Mouse (Mus musculus) thymus, postnatal 36 days (tissue): ENCODE data around the gene Robo1.

ENCODE experiments used
- DNase-seq, 2 experiments: peaks; one replicate each; pipeline ENCODE4 v3.0.0; 2022; ENCODE audit warnings: mixed read lengths in 2 of 2

Gene Robo1

DNA sequence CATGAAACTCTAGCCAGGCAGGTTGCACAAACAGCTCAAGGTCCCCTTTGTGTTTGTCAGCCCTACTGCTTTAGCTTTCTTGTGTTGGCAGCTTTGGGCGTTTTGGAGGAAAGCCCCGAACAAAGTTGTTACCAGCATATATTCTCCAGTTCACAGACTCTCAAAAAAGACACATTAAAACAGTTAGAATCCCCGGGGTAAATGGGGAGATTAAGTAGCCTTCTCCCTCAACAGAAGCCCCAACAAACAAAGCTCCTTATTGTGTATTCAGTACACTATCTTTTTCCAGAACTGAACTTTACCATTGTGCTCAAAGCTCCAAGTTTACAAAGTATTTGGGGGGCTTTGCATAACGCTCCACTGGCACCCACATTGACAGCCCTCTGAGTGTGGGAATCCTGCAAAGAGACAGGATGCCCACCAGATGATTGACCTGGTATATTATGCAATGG lies 302.6 kb downstream of the Robo1 start:
- no peak for DNase-seq

GRCm38 (mm10) chr16:72614898-72615297 lies 306.8 kb downstream of the Robo1 start:
- no peak for DNase-seq

GRCm38 (mm10) chr16:72615360-72615759 lies 307.3 kb downstream of the Robo1 start:
- no peak for DNase-seq

DNA sequence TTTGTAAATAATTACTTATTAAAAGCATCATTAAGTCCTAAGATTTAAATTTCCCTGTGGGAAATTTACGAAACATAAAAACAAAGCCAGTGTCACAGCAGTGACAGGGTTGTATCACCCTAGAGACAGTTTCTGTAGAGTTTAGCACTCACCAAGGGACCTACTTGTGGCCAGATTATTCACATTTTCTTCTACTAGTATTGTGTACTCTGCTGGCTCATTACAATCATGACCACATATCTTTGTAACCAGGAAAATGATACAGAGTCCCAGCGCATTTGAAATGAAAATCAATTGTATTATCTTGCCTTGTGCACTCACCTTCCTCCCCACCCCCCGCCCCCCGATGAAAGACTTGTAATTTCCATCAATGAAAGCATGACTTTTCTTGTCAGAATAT lies 314.3 kb downstream of the Robo1 start:
- no peak for DNase-seq

- no peak for DNase-seq
These were observed 314.8 kb downstream of the Robo1 start for GRCm38 (mm10) chr16:72622868-72623267.

GRCm38 (mm10) chr16:72633846-72634245 lies 325.7 kb downstream of the Robo1 start:
- no peak for DNase-seq

DNA sequence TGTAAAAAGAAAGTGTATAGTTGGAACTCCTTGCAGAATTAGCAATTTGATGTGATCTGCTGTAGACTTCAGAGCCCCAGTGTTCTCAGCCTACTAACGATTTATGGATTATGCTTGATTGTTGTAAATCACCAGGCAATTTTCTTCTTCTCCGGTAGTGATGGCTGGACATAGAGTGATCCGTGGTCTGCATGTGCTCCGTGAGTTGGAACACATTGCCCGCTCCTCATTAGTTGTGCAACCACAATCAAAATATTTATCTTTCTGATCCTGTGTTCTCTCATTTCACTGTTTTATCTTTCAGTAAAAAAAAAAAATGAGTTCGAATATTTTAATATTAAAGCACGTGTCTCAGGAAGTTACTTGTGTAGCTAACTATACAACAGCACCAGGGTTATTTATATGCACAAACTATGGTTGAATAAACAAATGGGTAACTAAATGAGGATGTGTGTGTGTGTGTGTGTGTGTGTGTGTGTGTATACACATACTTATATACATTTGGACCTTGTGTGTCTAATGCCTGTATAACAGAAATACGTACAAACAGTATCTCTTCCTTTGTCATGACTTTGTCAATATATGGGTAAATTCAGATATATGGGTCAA lies 331.3 kb downstream of the Robo1 start:
- no peak for DNase-seq

GRCm38 (mm10) chr16:72640932-72641811 lies 333.1 kb downstream of the Robo1 start:
- no peak for DNase-seq

DNA sequence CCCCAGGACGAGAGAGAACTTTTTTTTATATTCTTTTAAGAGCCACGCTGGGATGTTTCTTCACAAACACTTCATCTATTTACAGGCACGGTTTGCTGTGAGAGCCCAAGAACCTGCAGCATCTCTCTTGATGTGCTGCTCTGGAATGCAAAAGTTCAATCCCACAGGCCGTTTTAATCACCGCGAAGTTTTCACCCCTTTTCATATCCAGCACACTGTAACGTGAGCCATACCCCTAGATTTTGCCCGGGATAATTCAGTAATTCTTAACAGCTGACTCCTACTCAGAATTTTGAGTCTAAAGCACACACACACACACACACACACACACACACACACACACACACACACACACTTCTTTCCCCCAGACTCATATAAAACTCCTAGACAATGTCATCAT lies 337.8 kb downstream of the Robo1 start:
- DNase-seq, result no peak

- no peak for DNase-seq
These were observed 341.2 kb downstream of the Robo1 start for GRCm38 (mm10) chr16:72649314-72649713.

DNA sequence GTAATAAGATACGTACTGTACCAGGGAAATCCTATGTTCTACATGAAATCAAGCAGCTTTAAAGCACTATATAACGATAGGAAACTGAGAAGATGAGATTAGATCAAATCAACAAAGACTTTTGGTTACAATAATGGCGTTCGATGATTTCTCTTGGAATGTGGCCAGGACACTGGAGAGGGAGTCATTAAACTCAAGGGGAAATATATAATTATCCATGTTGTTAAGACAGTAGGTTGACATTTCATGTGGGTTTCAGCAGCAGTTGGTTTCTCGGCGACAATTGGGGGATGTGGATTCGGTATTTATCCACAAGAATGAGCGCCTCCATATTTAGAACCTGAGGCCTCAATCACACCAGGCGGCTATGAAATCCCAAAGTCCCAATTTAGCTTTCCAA lies 347.3 kb downstream of the Robo1 start:
- no peak for DNase-seq

DNA sequence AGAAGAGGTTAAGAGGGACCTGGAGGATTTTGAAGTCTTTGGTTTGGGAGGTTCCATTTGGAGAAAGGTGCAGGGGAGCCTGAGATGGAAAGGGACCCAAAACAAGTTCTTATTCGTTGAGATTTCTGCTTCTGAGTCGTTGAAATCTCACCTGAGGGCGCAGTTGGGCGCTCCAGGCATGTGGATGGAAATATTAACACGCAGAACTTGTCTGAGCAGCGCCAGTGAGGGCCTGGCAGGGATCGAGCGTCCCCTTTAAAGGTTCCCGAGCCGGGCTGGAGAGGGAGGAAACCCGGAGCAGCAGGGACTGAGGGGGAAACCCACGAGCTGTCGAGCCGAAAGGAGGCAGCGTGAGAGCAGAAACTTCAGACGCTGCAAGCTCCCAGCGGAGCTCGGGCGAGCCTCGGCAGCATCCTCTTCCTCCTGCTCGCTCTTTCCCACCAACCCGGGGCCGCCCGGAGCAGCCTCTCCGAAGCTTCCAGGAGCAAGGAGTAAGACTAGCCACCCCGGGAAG lies 354.8 kb downstream of the Robo1 start:
- peak; percentile 1 to 7 for DNase-seq

- DNase-seq, result peak; percentile 6 to 24
These were observed 355.5 kb downstream of the Robo1 start for GRCm38 (mm10) chr16:72663351-72664232.

DNA sequence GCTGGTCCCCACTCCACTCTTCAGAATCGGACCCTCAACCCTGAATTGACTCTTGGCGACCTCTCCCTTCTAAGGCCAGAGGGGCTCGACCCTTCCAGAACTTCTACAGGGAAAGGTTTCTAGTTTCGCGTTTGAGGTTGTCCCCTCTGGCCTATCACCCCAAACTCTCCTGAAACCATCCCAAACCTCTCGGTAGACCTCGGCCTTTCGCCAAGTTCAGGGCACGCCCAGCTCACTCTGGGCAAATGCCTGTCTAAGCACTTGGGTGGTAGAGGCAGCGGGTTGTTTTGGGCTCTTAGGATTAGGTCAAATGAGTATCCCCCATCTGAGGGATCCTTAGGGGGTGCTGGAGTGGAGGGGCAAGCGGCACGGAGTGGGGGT lies 356.1 kb downstream of the Robo1 start:
- no peak for DNase-seq

GRCm38 (mm10) chr16:72664806-72665205 lies 356.7 kb downstream of the Robo1 start:
- no peak for DNase-seq

DNA sequence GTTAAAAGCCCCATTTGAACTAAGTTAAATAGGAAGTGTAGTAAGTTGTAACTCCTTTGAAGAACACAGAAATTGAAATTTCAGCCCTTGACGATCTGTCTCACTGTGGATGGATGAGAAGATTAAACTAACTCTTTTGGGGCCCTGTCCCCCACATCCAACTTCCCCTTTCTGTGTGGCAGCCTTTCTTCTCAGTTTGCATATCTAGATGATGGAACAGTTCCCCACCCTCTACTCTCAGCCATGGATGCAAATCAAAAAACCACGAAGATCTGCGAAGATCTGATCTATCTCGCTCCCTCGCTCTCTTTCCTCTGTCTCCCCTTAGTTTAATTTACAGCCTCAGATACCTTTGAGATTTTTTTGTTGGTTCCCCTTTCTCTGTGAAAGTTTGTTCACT lies 357.3 kb downstream of the Robo1 start:
- no peak for DNase-seq

GRCm38 (mm10) chr16:72670240-72671038 lies 362.3 kb downstream of the Robo1 start:
- no peak for DNase-seq

GRCm38 (mm10) chr16:72677234-72677633 lies 369.1 kb downstream of the Robo1 start:
- DNase-seq, result no peak

DNA sequence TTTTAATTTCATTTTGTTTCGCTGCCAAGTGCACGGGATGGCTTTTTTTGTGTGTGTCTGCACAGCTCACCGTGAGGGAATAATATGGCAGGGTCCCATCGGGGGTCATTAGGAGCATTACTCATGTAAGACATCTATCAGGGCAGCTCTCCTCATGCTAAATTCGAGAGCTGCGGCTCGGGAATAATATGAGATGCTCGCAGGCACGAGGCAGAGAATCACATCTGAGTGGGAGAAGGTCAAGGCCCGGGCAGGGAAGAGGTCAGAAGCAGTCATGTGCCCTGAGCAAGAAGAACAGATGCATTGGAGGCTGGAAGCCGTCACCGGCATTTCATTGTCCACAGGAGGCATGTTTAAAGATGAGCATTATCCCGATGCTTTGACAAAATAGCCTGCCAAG lies 370.3 kb downstream of the Robo1 start:
- DNase-seq, result no peak

DNA sequence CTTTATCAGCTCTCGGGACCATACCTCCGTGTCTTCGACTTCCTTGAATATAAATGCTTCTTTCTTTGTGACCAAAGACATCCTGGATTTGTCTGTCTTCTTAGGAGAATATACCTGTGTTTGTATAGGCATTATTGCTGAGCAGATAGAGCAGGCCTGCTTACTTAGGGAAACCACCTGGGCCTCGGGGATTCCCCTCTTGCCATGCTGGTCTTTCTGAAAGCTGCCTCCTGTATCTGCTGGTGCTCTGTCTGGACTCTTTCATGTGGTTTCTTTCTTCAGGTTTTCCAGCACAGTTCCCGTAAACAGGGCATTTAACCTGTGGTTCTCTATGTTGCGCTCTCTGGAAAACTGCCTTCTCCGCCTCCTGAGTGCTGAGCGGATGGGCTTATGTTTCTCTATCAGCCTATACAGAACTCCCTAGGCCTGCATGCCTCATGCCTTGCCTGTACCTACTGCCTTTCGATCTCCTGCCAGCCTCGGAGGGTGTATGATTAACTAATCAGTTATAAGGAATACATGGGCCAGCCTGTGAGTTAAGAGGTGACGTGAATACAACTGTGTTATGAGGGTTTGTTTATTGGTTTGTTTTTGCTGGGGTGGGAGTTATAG lies 370.9 kb downstream of the Robo1 start:
- no peak for DNase-seq

GRCm38 (mm10) chr16:72685604-72686479 lies 377.7 kb downstream of the Robo1 start:
- DNase-seq, result no peak
